Mouse (Mus musculus): ENCODE data around the gene Sash1. TPM values are rescaled to one million over a fixed set of nuclear protein-coding genes. Genes with fewer than 3 reads are reported as not detected.

Gene Sash1
- polyA plus RNA-seq, 1 experiment = 2.1 TPM

DNA sequence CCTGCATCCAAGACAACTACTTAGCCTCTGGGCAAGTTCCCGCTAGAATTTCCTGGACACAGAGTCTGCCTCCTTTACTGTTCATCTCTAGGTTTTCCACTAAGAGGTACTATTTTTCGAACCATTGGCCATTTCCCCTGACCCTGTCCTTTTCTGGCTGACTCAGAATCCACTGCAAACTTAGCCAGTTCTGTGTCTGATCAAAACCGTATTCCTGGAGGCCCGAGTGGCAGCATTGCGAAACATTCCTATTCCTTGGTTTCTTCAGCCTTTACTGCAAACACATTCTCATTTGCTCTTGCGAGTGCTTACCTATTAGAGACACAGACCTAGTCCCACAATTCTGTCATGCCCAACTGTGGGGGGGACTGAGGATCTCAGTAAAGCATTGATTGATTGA, 17.2 kb upstream of the Sash1 start:
- TF ChIP-seq GATA1 (IDR thresholded peaks at IDR 0.05; ENCODE audit: borderline replicate concordance, low read length) (no peak), FLI1 (IDR thresholded peaks at IDR 0.05; ENCODE audit: low read length) (no peak)
- no peaks in the 10 kb centered on the region for H3K4me1 ChIP-seq
- H3K9me3 ChIP-seq = peaks cover 10% of the 10 kb centered on the region
- H3K27me3 ChIP-seq (replicated peaks) = peaks cover 18% of the 10 kb centered on the region
- H3K4me3 ChIP-seq (replicated peaks) = no peak overlapping the region
- no peaks in the 10 kb centered on the region for H3K36me3 ChIP-seq (replicated peaks; ENCODE audit: low read length)

DNA sequence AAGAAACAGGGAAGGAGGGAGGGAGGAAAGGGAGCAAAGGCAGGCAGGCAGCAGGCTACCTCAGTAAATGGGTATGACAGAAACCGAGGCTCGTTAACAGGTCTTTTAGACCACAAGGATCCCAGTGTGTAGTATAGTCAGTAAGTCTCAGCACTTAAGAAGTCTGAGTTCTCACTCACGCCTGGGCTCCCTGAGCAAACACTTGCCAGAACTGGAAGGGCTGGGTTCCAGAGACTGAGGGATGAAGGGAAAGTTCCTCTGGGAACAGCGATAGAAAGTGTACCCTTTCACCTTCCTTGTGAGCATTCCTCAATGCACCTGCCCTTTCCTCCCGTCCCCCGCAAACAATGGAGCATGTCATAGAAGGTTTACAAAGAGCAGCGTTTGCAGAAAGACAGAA, 16.5 kb upstream of the Sash1 start:
- H3K36me3 ChIP-seq (replicated peaks; ENCODE audit: low read length) = no peaks in the 10 kb centered on the region
- 0 out of 2 replicates have a peak, but pooled peaks cover 7% of the 10 kb centered on the region for H3K9me3 ChIP-seq
- peaks cover 17% of the 10 kb centered on the region for H3K27me3 ChIP-seq (replicated peaks)
- TF ChIP-seq GATA1 (IDR thresholded peaks at IDR 0.05; ENCODE audit: borderline replicate concordance, low read length) = no peak
- TF ChIP-seq FLI1 (IDR thresholded peaks at IDR 0.05; ENCODE audit: low read length) = no peak
- no peak overlapping the region for H3K4me3 ChIP-seq (replicated peaks)
- no peaks in the 10 kb centered on the region for H3K4me1 ChIP-seq

DNA sequence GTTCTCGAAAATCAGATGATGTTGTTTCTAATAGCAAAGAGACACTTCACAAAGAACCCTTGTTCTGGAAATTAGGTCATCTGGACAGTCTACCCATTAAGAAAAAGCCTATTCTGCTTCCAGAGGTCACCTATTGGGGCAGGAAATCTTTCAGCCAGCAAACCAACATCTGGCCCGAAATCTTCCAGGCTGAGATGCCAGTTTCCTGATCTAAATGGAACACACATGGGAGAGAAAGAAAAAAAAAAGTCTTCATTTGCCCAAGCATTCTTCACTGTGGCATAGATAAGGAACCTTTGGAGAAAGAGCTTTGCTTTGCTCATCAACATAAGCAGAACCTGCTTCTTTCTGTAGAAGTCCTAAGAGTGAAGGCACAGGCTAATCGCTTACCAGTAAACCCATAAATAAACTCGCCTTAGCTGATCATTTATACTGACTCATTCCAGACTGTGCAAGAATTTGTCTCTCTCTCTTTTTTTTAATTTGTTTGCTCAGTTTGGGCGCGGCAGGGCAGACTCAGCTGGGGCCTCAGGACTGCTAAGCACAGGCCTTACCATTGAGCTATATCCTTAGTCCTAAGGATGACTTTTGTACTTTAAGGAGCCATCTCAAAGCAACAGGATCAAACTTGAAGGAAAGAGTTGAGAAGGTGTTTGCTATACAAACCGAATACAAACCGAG, 13.1 kb upstream of the Sash1 start:
- TF ChIP-seq GATA1 (IDR thresholded peaks at IDR 0.05; ENCODE audit: borderline replicate concordance, low read length) (no peak), FLI1 (IDR thresholded peaks at IDR 0.05; ENCODE audit: low read length) (no peak)
- Histone ChIP-seq H3K4me1 (no peaks in the 10 kb centered on the region), H3K36me3 (replicated peaks; ENCODE audit: low read length) (no peaks in the 10 kb centered on the region), H3K4me3 (replicated peaks) (no peak overlapping the region), H3K27me3 (replicated peaks) (peaks cover 8% of the 10 kb centered on the region), H3K9me3 (peaks cover 12% of the 10 kb centered on the region)

DNA sequence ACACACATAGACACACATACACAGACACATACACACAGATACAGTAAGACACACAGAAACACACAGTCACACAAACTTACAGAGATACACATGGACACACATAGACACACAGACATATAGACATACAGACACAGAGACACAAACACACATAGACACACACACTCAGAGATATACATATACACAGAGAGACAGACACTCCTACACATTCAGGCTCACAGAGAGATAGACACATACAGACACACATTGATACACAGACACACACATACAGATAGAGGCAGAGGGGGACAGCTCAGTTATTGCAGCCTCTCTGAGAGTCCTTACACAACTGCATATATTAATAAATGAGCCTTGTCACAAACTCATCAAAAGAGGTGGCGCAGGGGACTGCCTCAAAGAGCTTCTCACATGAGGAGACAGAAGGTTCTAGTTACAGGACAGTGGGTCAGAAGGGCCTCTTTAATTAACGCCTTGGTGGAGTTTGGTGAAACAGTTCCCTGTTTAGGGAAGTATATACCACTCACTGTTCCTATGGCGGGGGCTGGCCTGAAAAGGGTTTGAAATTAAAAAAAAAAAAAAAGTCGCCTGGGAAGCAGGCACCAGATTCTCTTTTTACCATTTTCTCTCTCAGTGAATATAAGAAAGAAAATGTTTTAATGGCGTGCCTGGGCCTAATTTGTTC, 12.4 kb upstream of the Sash1 start:
- peaks cover 8% of the 10 kb centered on the region for H3K27me3 ChIP-seq (replicated peaks)
- TF ChIP-seq FLI1 (IDR thresholded peaks at IDR 0.05; ENCODE audit: low read length) (no peak), GATA1 (IDR thresholded peaks at IDR 0.05; ENCODE audit: borderline replicate concordance, low read length) (no peak)
- no peaks in the 10 kb centered on the region for H3K36me3 ChIP-seq (replicated peaks; ENCODE audit: low read length)
- no peaks in the 10 kb centered on the region for H3K4me1 ChIP-seq
- H3K4me3 ChIP-seq (replicated peaks) = no peak overlapping the region
- H3K9me3 ChIP-seq = peaks cover 12% of the 10 kb centered on the region

DNA sequence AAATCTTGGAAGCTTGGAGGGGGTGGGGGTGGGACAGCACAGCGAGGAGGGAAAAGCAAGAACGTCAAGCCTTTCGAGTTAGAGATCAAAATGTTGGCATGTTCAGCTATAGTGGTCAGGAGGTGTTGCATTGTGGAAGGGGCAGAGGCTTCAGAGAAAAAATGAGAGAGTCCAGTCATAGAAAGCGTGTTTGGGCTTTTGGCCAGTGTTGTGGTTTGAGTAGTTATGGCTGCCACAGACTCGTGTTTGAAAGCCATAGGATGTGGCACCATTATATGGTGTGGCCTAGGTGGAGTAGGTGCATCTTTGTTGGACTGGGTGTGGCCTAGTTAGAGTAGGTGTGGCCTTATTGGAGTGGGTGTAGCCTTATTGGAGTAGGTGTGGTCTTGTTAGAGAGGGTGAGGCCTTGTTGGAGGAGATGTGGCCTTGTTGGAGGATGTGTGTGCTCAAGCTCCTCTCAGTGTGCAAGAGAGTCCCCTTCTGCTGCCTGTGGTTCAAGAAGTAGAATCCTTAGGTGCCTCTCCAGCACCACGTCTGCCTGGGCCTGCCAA, 9.2 kb upstream of the Sash1 start:
- TF ChIP-seq GATA1 (IDR thresholded peaks at IDR 0.05; ENCODE audit: borderline replicate concordance, low read length) (no peak), FLI1 (IDR thresholded peaks at IDR 0.05; ENCODE audit: low read length) (no peak)
- H3K27me3 ChIP-seq (replicated peaks) = peaks cover 2% of the 10 kb centered on the region
- H3K4me3 ChIP-seq (replicated peaks) = no peak overlapping the region
- no peaks in the 10 kb centered on the region for H3K4me1 ChIP-seq
- no peaks in the 10 kb centered on the region for H3K36me3 ChIP-seq (replicated peaks; ENCODE audit: low read length)
- H3K9me3 ChIP-seq = peaks cover 7% of the 10 kb centered on the region

DNA sequence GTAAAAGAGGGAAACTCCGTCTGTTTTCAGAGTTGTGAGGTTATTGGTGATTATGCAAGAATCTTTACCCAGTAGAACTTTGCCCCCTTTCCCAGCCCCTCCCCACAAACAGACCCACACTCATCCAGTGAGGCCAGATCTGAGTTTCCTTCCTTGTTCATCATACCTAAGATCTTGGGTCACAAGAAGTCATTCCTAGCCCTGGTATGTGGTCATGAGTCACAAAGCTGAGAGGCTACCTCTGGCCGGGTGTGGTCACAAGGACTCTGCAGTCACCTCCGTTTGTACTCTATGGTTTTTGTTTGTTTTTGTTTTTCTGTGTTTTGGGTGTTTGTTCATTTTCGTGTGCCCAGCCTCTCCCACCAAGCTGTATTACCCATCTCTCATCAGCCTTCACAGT, 4.6 kb upstream of the Sash1 start:
- Histone ChIP-seq H3K27me3 (replicated peaks) (peaks cover 20% of the 10 kb centered on the region), H3K36me3 (replicated peaks; ENCODE audit: low read length) (no peaks in the 10 kb centered on the region), H3K4me1 (peaks cover 12% of the 10 kb centered on the region), H3K9me3 (peaks cover 2% of the 10 kb centered on the region; the same call in 1 of the 2 replicates), H3K4me3 (replicated peaks) (no peak overlapping the region)
- no peak for TF ChIP-seq FLI1 (IDR thresholded peaks at IDR 0.05; ENCODE audit: low read length)
- no peak for TF ChIP-seq GATA1 (IDR thresholded peaks at IDR 0.05; ENCODE audit: borderline replicate concordance, low read length)

DNA sequence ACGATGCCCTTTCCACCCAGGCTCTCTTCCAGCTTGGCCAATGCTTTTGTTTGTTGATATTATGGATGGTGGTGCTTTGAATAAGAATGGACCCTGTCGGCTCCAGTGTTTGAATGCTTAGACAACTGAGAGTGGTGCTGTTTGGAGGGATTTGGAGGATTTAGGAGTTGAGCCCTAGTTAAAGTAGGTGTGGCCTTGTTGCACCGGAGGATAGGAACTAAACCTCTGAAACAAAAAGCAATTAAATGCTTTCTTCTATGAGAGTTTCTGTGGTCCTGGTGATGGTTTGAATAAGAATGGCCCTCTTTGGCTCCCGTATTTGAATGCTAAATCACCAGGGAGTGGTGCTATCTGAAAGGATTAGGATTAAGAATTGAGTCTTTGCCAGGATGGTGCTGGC, 3.5 kb upstream of the Sash1 start:
- Histone ChIP-seq H3K4me1 (peaks cover 18% of the 10 kb centered on the region), H3K27me3 (replicated peaks) (peaks cover 28% of the 10 kb centered on the region), H3K4me3 (replicated peaks) (no peak overlapping the region), H3K9me3 (peaks cover 2% of the 10 kb centered on the region; the same call in 1 of the 2 replicates), H3K36me3 (replicated peaks; ENCODE audit: low read length) (no peaks in the 10 kb centered on the region)
- TF ChIP-seq FLI1 (IDR thresholded peaks at IDR 0.05; ENCODE audit: low read length) (no peak), GATA1 (IDR thresholded peaks at IDR 0.05; ENCODE audit: borderline replicate concordance, low read length) (no peak)

DNA sequence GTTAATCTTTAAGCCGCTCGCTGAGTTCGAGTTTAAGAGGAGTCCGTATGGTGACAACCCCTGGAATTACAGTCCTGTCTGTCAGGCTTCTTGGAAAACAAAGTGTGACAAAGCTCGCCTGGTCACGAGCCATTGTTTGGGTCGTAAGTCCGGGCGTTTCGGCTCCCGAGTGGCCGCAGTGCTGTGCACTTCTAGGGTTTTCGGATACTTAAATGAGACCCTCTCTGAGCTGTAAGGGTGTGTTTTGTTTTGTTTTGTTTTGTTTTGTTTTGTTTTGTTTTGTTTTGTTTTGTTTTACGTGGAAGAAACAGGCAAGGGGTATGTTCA, 621 bp upstream of the Sash1 start:
- Histone ChIP-seq H3K27me3 (replicated peaks) (peaks cover 31% of the 10 kb centered on the region), H3K4me3 (replicated peaks) (peak overlapping the region; percentile 93), H3K9me3 (no peaks in the 10 kb centered on the region), H3K36me3 (replicated peaks; ENCODE audit: low read length) (no peaks in the 10 kb centered on the region), H3K4me1 (peaks cover 24% of the 10 kb centered on the region)
- TF ChIP-seq FLI1 (IDR thresholded peaks at IDR 0.05; ENCODE audit: low read length) (no peak), GATA1 (IDR thresholded peaks at IDR 0.05; ENCODE audit: borderline replicate concordance, low read length) (no peak)

DNA sequence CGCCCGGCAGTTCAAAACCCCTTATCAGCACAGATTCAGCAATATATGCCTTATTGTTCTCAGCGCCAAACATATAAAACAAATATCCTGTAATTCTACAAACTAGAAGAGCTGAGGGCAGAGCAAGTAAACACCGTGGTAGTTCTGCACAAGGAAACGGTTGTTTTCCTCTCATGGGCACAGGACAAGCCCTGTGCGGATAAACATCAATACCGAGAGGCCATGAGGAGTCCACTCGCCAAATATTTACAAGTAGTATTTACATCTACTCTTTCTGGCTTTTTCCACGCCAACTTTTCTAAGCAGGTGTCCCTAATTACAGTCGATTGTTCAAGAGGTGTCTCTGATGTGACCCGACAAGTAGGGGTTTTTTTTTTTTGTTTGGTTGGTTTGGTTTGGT, 669 bp downstream of the Sash1 start:
- Histone ChIP-seq H3K9me3 (no peaks in the 10 kb centered on the region), H3K27me3 (replicated peaks) (peaks cover 31% of the 10 kb centered on the region), H3K4me1 (peaks cover 24% of the 10 kb centered on the region), H3K4me3 (replicated peaks) (peak overlapping the region; percentile 93), H3K36me3 (replicated peaks; ENCODE audit: low read length) (no peaks in the 10 kb centered on the region)
- TF ChIP-seq FLI1 (IDR thresholded peaks at IDR 0.05; ENCODE audit: low read length) = no peak
- no peak for TF ChIP-seq GATA1 (IDR thresholded peaks at IDR 0.05; ENCODE audit: borderline replicate concordance, low read length)

DNA sequence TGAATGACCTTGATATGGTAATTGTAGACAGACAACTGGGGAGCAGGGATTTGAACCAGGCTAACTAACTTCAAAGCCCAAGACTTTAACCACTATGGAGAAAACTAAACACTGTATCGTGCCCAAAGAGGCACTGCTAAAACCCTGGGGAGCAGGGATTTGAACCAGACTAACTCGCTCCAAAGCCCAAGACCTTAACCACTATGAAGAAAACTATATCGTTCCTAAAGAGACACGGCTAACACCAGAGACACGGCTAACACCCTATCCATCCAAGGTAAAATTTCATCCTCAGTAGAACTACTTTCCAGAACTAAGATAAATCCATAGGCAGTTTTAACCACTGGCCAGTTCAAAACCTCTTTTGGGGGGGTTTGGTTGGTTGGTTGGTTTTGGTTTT, 1.3 kb downstream of the Sash1 start:
- peak overlapping the region; percentile 18 for H3K4me3 ChIP-seq (replicated peaks)
- peaks cover 24% of the 10 kb centered on the region for H3K4me1 ChIP-seq
- H3K9me3 ChIP-seq = no peaks in the 10 kb centered on the region
- H3K27me3 ChIP-seq (replicated peaks) = peaks cover 31% of the 10 kb centered on the region
- no peak for TF ChIP-seq FLI1 (IDR thresholded peaks at IDR 0.05; ENCODE audit: low read length)
- no peak for TF ChIP-seq GATA1 (IDR thresholded peaks at IDR 0.05; ENCODE audit: borderline replicate concordance, low read length)
- no peaks in the 10 kb centered on the region for H3K36me3 ChIP-seq (replicated peaks; ENCODE audit: low read length)
